Mouse (Mus musculus) cerebellum, adult (tissue): ENCODE results near the gene Dbf4.

Experiments
- ATAC-seq: cut with Nextera tagmentation; 2 replicates; pipeline ENCODE4 v1.9.2; 2017; ENCODE audit warnings: mild to moderate bottlenecking, moderate library complexity, mixed read lengths; ENCODE audit not compliant: insufficient number of reproducible peaks, low FRiP score, low TSS enrichment

Gene Dbf4

DNA sequence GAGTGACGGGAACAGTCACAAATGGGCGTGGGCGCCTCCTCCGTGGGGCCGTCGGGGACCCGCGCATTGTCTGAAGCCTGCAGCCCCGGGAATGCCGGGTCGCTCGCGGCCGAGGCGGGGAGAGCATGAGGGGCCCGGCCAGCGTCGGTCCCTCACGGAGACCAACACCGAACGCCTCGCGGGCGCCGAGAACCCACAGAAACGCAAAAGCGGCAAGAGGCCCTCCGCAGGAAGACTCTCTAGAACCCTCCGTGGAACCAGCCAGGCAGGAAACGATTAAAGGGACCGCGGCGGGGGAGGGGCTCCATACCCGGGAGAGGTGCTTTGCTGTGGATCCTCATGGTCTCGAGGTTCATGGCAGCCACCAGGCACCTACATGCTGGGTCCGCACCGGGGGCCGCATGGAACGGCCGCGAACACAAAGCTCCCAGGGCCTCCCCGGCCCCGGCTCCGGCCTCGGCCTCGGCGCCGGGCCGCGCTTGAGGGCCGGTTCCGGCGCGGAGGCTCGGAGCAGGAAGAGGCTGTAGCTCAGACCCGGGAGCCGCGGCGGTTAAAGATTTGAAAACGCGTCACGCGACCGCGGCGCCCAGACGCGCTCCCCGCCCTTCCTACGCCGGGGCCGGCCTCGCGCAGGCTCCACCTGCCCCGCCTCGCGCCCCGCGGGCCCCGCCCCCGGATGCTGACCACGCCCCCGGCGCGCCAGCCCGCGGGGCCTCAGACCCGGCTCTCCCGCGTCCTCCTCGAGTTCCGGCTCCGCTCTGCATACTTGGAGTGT is at the start of gene Dbf4, which contains the start of gene Slc25a40:
Gene Dbf4 (minus strand): TSS at position 560 of the 775 bp plus-strand sequence.
Gene Slc25a40 (plus strand): TSS at position 694 of the 775 bp plus-strand sequence.
- ATAC-seq, result peak; percentile 96

DNA sequence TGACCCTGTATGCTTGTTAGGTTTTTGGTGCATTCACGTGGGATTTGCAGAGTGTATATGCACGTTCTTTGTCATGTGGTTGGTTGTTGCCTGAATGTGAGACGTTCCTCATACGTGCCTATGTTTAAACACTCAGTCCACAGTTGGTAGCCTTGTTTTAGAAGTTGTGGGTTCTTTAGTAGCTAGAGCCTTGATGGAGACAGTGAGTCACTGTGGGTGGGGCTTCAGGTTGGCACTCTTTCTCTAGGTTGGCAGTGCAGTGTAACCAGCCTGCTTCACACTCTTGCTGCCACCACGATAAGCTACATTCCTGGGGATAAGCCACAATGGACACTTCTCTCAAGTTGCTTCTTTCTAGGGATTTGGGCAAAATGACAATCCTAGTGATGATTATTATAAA is 34.0 kb upstream of the Dbf4 start:
- no peak for ATAC-seq

DNA sequence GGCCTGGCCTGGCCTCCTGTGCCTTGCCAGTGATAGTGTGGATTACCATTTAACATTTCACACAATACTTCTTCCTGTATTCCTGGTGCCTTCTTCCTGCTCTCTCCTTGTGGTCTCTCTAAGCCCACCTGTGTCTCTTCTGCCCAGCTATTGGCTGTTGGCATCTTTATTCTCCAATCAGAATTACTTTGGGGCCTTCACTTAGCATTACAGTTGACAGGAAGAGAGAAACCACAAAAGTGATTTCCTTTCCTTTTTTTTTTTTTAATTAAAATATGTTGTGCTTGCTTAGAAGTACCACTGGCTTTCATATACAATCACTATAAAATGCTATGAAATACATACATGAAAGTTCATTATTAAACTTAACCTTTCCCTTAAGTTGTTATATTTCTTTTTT is 33.0 kb upstream of the Dbf4 start:
- ATAC-seq, result no peak

DNA sequence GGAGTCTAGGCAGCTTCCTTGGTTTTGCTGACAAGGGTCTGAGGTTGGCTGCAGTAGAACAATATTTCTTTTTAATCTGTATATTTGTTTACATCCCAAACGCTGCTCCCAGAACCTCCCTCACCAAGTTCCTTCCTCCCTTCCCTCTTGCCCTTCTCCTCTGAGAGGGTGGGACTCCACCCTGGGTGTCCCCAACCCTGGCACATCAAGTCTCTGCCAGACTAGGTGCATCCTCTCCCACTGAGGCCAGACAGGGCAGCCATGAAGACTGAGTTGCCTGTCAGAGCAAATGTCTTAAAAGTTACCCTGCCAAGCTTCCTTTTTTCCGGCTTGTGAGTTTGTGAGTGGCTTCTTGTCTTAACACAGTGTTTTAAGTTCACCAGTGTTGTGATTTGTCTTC is 16.6 kb upstream of the Dbf4 start:
- no peak for ATAC-seq

DNA sequence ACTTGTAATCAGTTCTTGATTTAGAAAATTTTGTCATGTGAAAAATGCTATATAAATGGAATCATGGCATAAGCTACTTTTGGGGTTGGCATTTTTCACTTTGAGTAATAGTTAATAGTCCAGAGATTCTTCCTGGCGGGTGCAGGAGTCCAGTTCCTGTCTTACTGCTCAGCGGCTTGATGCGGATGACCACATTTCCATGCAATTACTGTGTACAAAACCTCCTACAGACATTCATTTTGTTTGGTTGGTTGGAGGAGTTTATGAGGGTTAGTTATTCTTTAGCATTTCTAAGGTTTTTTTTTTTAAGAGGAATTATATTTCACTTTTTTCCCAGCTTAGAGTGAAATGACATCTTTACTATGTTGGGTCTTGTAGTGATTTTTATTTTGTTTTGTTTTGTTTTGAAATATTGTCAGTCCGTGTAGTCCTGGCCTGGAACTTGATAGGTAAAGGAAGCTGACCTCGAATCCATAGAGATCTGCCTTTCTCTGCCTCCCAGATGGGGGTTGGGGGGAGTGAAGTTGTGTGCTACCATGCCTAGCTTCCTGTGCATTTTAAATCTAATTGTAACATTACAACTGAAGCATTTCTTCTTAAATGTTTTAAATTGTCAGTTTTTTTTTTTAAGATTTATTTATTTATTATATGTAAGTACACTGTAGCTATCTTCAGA is 15.1 kb upstream of the Dbf4 start:
- ATAC-seq, result no peak

DNA sequence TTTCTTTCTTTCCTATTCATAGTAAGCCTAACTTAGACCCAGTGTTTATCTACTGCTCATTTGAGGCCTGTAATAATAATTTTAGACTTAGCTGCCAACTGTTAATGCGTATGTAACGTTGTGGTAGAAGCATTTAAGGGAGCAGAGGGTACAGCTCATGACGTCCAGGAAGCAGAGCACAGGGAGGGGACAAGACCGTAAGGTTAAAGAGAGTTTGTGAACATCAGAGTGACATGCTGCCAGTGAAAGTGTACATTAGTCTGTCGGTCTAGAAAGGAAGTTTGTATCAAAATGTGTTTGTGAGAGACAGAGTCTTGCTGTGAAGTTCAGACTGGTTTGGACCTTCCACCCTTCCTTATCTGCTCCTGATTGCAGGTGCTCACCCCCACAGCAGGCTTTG is 3.4 kb upstream of the Dbf4 start:
- no peak for ATAC-seq

DNA sequence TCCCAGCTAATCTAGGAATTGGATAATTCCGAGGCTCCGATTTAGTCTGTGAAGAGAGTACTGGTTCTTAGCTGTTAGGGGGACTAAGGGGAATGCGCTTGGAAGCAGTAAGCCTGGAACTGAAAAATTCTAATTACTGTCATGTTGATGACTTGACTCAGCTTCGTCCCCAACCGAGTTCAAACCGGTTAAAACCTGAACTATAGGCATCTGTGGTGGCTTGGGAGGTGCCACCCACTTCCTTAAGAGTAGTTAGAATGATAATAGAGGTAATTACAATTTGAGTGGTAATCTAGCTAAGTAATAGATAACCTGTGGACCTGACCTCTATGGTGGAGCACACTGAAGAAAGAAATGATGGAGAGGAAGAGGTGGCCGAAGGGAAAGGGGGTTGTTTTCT is 1.6 kb upstream of the Dbf4 start:
- no peak for ATAC-seq

DNA sequence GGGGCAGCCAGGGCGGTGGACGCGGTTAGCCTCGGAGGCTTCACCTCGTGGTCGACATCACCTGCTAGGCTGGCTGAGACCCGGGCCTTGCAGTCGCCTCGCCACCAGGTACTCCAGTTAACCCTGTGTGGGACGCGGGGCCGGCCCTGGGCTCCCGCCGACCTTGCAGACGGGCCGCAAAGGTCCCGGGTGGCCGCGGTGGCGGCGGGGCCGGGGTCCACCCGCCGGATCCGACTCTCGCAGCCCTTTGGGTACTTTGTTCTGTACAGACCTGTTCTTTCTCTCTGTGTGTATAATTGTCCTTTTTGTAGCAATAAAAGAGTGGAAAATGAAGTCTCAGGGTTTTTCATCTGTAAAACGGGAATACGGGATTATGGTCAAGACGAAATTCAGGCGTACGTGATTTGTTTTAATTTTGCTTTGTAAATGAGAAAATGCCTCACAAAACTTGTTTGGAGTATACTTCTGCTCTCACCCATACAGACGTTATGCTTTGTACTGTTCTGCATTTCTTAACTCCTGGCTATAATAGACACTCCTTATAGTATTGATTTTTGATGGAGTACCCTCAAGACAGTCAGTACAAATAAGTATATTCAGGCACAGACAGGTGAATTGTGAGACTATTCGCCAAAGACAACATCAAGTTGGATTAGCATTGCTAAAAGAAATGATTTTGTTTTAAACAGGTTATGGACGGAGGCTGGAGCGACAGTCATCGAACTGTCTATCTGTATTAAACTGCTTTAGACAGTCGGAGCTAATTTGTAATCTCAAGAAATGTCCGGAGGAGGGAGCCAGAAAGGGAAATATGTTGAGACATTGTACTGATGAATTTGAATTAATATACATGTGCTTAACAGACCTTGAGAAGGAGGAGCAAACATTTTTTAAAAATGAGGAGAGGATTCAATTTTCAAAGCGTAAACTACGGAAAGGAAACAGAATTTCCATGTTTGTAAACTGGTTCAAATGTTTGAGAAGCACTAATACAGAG is 714 bp upstream of the Dbf4 start:
- ATAC-seq, result no peak

DNA sequence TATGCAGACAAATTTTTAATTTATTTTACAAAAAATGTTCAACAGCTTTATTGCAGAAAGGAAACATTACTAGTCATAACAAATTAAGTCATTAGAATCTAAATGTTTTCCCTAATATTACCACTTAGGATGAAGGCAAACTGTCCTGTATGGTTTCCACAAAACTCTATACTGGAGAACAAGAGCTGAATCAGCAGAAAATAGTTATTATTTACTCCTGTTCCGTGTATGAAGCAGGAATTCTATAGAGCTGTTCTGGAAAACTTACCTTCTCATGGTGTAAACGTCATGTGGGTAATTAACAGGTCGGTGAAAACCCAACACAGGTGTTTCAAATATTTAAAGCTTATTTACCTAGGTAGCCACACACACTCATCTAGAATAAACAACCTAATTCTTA is 1.1 kb downstream of the Dbf4 start:
- no peak for ATAC-seq

DNA sequence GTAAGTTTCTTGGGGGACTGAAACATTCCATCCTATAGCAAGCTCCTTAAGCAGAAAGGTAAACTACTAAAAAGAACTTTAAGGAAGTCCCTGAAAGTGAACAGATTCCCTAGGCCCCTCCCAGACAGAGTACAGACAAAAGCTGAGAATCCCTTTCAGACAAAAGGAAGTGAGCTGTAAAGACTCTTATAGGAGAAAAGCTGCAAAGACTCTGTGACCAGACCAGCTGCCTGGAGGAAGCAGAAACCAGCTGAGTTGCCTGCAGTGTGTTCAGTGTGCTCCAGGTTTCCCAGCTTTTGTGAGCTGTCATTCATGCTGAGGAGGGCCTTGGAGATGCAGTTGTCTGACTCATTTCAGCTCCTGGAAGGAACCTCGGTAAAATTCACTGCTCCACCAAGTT is 5.1 kb downstream of the Dbf4 start:
- ATAC-seq, result no peak

DNA sequence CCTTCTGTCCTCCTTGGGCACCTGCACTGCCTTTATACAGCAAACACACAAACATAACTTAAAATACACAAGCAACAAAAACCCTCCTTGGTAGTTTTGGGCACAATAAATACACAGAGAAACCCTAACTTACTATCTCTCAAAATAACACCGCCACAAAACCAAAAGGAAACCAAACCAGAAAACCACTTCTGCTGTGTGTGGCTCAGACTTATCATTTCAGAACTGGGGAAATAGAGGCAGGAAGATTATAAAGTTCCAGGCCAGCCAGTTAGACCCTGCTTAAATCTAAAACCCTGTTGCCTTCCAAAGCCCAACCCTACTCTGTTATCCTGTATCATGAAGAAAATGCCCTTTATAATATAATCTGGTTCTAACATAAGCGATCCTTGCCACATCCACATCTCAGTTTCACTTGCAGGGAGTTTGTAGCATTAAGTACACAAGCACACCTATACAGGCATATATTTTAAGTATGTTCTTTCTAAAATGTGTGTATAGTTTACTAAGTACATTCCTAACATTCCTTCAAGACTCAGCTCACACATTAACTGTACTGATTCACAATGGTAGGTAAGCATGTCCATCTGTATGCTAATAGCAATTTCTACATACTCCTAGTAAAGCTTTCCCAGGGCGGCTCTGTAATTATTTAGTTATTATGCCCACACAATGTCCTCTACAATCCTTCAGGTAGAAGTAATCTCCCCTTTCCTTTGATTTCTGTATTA is 5.7 kb downstream of the Dbf4 start:
- ATAC-seq, result no peak

DNA sequence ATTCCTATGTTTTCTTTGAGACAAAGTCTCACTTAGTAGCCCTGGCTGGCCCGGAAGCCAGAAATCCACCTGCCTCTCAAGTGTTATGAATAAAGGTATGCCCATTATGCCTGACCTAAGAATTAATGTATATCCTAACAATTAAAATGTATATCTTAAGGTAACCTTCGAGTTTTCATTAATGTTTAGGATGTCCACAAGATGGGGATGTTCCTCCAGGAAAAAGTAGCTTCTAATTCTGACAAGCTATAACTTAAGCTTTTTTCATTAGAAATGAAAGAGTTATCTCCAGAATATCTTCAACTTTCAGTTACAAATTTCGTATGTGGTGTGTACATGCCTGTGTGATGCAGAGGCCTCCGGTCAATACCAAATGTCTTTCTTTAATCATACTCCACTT is 13.8 kb downstream of the Dbf4 start:
- no peak for ATAC-seq

DNA sequence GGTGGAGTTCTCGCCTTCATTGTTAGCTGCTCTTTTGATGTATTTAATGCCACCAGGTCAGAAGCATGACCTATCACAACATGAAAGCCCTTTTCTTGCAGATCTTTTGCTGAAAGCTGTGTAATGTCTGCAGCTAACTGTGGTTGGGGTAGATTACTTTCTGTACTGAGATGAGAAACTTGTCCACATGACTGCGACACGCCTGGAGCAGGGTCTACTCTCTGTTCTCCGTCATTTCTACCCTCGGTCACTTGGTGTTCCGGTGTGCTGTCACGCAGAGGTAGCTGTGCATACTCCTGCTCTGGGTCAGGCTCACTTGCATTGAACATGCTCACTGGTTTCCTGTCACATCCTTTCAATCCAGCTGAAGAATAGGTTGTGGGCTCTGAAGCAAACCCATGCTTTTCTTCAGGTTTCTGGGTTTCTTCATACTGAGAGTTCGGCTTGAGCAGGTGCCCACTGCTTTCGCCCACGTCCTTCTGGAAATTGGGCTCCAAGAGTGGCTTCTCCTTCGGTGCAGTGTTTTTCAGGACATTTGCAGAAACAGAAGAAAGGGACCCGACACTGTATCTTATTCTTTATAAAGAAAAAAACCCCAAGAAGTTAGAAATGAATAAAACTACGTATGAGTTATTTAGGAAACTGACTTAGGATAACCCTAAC is 24.8 kb downstream of the Dbf4 start:
- no peak for ATAC-seq

DNA sequence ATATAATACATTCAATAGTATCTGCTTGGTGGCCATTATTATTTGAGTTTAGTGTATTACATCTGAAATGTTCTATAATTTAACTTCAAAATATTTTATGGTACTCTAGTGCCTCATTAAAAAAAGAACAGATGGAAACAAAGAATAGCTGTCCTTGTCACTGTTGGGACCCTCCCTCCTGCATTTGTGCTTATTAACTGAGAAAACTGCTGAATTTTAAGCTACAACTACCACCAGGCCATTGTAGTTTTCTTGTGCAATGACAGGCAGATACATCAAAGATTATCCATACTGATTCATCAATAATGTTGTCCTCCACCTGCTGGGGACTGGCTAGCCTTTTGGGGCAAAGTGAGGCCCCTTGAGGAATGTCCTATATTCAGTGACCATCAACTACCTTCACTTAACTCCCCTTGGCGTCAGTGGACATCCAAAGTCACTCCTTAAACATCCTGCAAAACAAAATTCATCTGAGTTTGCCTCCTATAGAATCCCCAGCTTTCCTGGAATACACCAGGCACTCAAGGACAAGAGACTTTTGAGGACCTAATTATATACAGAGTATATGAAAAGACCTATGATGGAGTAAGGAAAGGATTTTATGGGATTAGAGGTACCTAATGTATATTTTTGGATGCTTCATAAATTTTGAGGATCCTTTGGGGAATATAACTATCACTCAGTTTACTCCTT is 28.5 kb downstream of the Dbf4 start:
- ATAC-seq, result no peak

DNA sequence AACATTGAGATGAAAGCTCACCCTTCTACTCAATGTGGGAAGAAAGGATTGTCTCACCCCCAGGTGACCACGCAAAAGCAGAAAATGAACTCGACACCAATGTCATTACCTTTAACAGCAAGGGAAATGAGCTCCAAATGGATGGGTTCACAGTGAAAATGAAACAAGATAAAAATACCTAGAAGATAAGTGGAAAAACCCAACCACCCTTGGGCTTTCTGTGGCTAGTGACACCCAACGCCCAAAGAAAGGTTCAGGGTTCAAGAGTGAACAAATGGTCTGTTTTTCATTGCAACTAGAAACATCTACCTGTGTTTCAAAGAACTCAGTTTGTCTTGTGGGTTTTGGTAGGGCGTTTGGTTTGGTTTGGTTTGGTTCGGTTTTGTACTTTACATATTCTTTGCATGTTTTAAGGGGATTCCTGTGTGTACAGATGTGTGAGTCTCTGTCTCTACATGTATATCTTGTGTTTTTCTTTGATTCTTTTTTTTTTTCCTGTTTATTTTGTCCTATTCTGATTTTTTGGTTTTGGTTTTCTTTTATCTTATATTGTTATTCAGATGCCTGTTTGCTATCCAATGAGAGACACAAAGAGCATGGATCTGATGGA is 48.1 kb downstream of the Dbf4 start:
- no peak for ATAC-seq

DNA sequence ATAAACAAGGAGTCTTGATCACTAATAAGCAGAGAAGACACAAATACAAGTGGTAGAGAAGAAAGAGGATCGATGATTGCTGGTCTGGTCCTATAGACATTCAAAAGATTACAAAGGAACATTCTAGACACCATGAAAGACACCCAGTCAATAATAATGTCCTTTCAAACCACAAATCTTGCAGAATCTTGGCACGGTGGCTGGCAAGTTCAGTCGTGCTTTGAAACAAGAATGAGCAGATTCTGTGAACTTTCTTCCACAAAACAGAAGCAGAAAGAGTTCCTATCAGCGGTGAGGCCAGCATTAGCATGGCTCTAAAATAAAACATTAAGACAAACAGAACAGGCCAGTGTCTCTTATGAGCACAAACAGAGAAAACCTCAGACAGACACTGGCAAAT is 49.1 kb downstream of the Dbf4 start:
- ATAC-seq, result no peak

DNA sequence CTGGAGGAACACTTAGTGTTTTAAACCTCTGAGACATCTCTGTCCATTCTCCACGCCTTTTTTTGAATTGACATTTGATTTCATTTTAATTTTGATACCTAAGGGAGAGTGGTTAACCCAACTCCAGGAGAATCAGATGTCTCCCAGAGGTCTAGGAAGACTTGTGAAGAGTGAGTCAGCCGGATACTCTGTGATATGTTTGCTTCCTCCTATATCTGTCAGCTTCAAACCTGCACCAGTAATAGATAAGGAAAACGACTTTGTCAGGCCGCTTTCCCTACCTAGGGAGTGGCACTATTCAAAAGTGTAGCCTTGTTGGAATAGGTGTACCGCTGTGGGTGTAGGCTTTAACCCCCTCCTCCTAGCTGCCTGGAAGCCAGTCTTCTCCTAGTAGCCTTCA is 53.7 kb downstream of the Dbf4 start:
- no peak for ATAC-seq

DNA sequence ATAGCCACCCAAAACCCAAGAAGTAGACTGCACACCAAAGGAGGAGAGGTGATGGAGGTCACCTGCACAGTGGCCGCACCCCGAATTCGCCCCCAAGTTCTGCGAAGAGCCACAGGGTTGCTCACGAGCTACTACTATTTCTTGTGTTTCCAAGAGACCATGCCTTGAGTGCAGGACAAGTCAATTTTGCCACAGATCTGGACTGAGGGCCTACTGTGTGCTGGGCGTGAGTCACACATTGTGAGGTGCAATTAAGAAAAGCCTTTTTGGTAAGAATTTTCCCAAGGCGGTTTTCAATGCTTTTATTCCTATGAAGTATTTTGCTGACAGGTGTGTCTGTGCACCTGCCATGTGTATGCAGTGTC is 54.2 kb downstream of the Dbf4 start:
- ATAC-seq, result no peak
